Mouse (Mus musculus) forebrain, embryonic 14.5 days (tissue): ENCODE measurements at regions not wholly inside any gene's neighbourhood (a gene's known extent, or its start where the extent isn't known, plus 50 kb on each side); places are given as distances from the start of the nearest gene placed in this dataset. TPM values are rescaled to one million over a fixed set of nuclear protein-coding genes. Genes with fewer than 3 reads are reported as not detected.

Source experiments
- ATAC-seq: fragments of 200-750 bp; cut with Nextera tagmentation; 2 replicates; pipeline ENCODE4 v1.8.0; 2017; ENCODE audit warnings: mild to moderate bottlenecking, moderate library complexity
- DNase-seq: peaks from one replicate; pipeline ENCODE4 v3.0.0-alpha.2; 2015; ENCODE audit warnings: low spot score
- H3K27ac ChIP-seq: fragments of 300-500 bp; sonication (generic); 2 replicates; pipeline ENCODE4 v1.5.1; 2014; ENCODE audit warnings: low read depth, mild to moderate bottlenecking, control low read depth, low read length, moderate library complexity
- H3K27me3 ChIP-seq: fragments of 300-500 bp; sonication (generic); replicated peaks from 2 replicates; pipeline ENCODE4 v1.6.1; 2014; ENCODE audit warnings: low read length, control low read depth, mixed read lengths; ENCODE audit not compliant: control insufficient read depth, insufficient read depth
- H3K36me3 ChIP-seq: fragments of 300-500 bp; sonication (generic); 2 replicates; pipeline ENCODE4 v1.6.1; 2014; ENCODE audit warnings: low read length, control low read depth; ENCODE audit not compliant: control insufficient read depth, insufficient read depth
- H3K4me1 ChIP-seq: fragments of 300-500 bp; sonication (generic); 2 replicates; pipeline ENCODE4 v1.6.1; 2014; ENCODE audit warnings: antibody characterized with exemption, low read length, control low read depth; ENCODE audit not compliant: control insufficient read depth, insufficient read depth
- H3K4me2 ChIP-seq: fragments of 300-500 bp; sonication (generic); 2 replicates; pipeline ENCODE4 v1.6.1; 2014; ENCODE audit warnings: mild to moderate bottlenecking, control low read depth, low read length
- H3K4me3 ChIP-seq: fragments of 300-500 bp; sonication (generic); 2 replicates; pipeline ENCODE4 v1.5.1; 2014; ENCODE audit warnings: low read depth, low read length, control low read depth
- H3K9ac ChIP-seq: fragments of 300-500 bp; sonication (generic); 2 replicates; pipeline ENCODE4 v1.6.1; 2014; ENCODE audit warnings: mild to moderate bottlenecking, low read length, control low read depth, moderate library complexity
- H3K9me3 ChIP-seq: fragments of 300-500 bp; sonication (generic); replicated peaks from 2 replicates; pipeline ENCODE4 v1.6.1; 2016; ENCODE audit warnings: low read length, control low read depth, mixed read lengths; ENCODE audit not compliant: control insufficient read depth
- WGBS: fragments of 180-500 bp; shearing (Covaris S2); extraction: QIAGEN DNeasy Blood & Tissue Kit; methylation state at CpG from one replicate; pipeline ENCODE4 v1.1.7; 2014; 5-methylcytosine and 5-hydroxymethylcytosine counted together
- microRNA-seq: library from miRNA; unstranded; fragments of <30 nt; microRNA quantifications from one replicate; pipeline ENCODE4, GENCODE M21; 2016

DNA sequence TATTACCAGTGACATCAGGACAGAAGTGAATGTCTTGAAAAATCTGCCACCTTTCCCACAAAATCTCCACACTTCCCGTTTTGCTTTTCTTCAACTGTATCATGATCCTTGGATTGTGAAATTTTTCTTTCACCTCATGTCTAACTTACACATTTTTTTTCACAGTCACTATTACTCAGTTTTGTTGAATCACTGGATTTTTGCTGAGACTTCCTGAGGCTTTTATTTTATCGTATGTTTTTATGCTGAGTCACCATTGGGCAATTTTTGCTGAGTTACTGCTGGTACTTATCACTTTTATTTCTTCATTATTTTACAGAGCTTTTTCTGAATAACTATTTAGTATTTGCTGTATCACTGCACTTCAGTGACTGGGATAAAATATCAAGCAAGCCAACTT lies 570.3 kb downstream of the Utrn start:
- Histone ChIP-seq H3K36me3 (no peaks in the 10 kb centered on the region), H3K9me3 (no peaks in the 10 kb centered on the region), H3K4me2 (no peak overlapping the region), H3K9ac (no peak overlapping the region), H3K4me3 (no peak overlapping the region), H3K27me3 (no peaks in the 10 kb centered on the region), H3K4me1 (no peaks in the 10 kb centered on the region), H3K27ac (no peak overlapping the region)
- no peak for ATAC-seq
- no peak for DNase-seq
- WGBS: 75% methylated on average over 2 of the region's 2 CpGs

DNA sequence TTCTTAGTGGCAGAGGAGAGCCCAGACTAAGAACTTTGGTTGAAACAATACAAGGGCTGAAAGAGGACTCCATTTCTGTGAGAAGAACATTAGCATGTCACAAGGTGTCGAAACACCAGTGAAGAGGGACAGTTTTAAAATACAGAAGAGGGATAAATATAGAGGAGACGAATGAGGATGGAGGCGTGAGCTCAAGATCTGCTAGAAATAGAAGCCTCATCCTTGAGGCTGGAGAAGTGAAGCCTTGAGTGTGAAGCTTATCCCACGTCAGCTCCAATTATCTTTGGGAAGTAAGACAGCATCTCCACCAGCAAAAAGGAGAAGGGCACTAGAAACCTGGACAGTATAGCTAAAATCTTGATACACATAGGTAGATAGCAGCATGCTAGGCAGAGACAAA lies 566.8 kb downstream of the Utrn start:
- no peak overlapping the region for H3K4me2 ChIP-seq
- no peak overlapping the region for H3K9ac ChIP-seq
- H3K4me3 ChIP-seq: no peak overlapping the region
- no peak for ATAC-seq
- H3K9me3 ChIP-seq: no peaks in the 10 kb centered on the region
- no peak overlapping the region for H3K27ac ChIP-seq
- no peaks in the 10 kb centered on the region for H3K27me3 ChIP-seq
- no peak for DNase-seq
- WGBS: 89% methylated on average over 4 of the region's 4 CpGs
- no peaks in the 10 kb centered on the region for H3K4me1 ChIP-seq
- no peaks in the 10 kb centered on the region for H3K36me3 ChIP-seq

DNA sequence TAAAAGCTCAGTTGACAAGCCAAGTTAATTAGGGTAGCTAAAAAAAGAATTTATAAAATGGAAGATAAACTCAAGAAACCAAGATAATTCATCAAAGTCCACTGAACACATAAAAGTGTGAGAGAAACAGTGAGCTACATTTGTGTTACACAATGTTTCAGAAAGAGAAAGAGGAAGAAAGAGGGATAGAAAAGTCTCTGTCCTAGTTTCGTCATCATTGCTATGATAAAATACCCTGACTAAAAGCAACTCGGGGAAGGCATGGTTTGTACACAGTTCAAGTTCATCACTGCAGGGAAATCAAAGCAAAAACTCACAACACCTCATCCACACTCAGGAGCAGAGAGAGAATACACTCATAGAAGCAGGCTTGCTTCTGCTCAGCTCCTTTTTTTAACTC lies 548.9 kb downstream of the Utrn start:
- 88% methylated on average over 2 of the region's 2 CpGs for WGBS
- no peak overlapping the region for H3K4me2 ChIP-seq
- H3K36me3 ChIP-seq: no peaks in the 10 kb centered on the region
- H3K4me1 ChIP-seq: no peaks in the 10 kb centered on the region
- DNase-seq (no peak), ATAC-seq (no peak)
- H3K9ac ChIP-seq: no peak overlapping the region
- no peak overlapping the region for H3K27ac ChIP-seq
- no peaks in the 10 kb centered on the region for H3K27me3 ChIP-seq
- no peak overlapping the region for H3K4me3 ChIP-seq
- no peaks in the 10 kb centered on the region for H3K9me3 ChIP-seq

Small RNAs in the stretch of these regions (microRNA-seq; reads per million reads assigned to microRNA genes)
- gene Gm22194: not detected
